ENCODE assay signal across 10 mouse cellular contexts in the genomic region with DNA sequence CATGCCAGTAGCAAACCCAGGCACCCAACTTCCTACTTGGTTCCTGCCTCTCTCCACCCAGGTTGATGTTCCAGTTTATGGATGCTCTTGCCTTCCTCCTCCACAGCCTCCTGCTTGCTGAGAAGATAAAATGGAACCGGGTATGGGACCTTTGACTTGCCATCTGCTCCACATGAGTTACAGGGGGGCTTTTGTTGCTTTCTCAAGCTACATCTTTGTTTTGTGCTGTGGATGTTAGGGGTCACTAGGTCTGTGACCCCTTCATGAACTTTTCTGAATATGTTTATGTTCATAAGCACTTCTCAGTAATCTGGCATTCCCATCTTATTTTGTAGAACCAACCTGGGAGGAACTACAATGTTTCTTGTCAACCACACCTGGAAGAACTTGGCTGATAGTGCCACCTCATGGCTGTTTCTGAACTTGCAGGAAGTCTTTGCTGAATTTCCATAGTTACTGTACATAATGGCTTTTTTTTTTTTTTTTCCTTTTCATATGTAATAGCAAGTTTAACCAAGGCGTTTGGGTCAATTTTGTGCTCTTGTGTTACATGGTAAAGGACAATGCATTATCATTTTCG.
DNase-seq lines count a peak whose midpoint lies in the region; ATAC-seq and TF ChIP-seq lines count a peak whose summit lies in the region.
"Had no signal": no experiment of that assay in that cellular context is flagged by ENCODE, and none has a peak within 500 bp of the region (broad histone marks: within the 10 kb centered on the region; RNA-seq: fewer than 3 reads in every experiment).

No protein-coding gene starts in this region.

- H3K4me3 ChIP-seq in hindbrain, embryonic 14.5 days (replicated peaks; ENCODE audit: low read length) = no peak overlapping the region
- no peak overlapping the region for H3K4me3 ChIP-seq in hindbrain, embryonic 13.5 days
- H3K4me3 ChIP-seq in G1E (ENCODE audit: low read depth, low read length) = no peak overlapping the region
- no peak overlapping the region for H3K4me3 ChIP-seq in left cerebral cortex, adult 2 months
- no peak overlapping the region for H3K4me3 ChIP-seq in midbrain, embryonic 13.5 days (replicated peaks)
- H3K4me3 ChIP-seq: embryonic facial prominence, embryonic 13.5 days had no signal

- no peak for ATAC-seq in hindbrain, embryonic 14.5 days (ENCODE audit: low FRiP score)
- ATAC-seq in hindbrain, embryonic 13.5 days (ENCODE audit: low FRiP score) = no peak
- peak; percentile 63; the same call in 1 of the 2 replicates for ATAC-seq in G1E (ENCODE audit: extremely low read depth, insufficient number of reproducible peaks, low FRiP score, poor library complexity, severe bottlenecking)
- ATAC-seq in midbrain, embryonic 13.5 days = no peak

- DNase-seq in hindbrain, embryonic 14.5 days (ENCODE audit: low spot score) = peak; percentile 26
- DNase-seq in G1E (ENCODE audit: low spot score) = peak; percentile 12
- DNase-seq in c-Kit-positive CD71-positive TER-119-positive erythroid progenitor cells, embryonic 14.5 days (ENCODE audit: low spot score) = peak; percentile 40
- DNase-seq in induced T-regulatory cell, adult 2 months (ENCODE audit: low read depth) = peak; percentile 59
- DNase-seq in left cerebral cortex, adult 2 months (ENCODE audit: extremely low spot score in 1 of 2, low spot score in 2 of 2) = peak; percentile 18 to 42
- peak; percentile 24 for DNase-seq in right cerebral cortex, adult 18-20 months

- no peaks in the 10 kb centered on the region for H3K9me3 ChIP-seq in hindbrain, embryonic 14.5 days (ENCODE audit: control insufficient read depth, low read length)
- H3K9me3 ChIP-seq in hindbrain, embryonic 13.5 days = no peaks in the 10 kb centered on the region
- no peaks in the 10 kb centered on the region for H3K9me3 ChIP-seq in G1E (replicated peaks)
- H3K9me3 ChIP-seq in midbrain, embryonic 13.5 days = peaks cover 7% of the 10 kb centered on the region

- no peaks in the 10 kb centered on the region for H3K36me3 ChIP-seq in hindbrain, embryonic 14.5 days (replicated peaks; ENCODE audit: control insufficient read depth, insufficient read depth)
- no peaks in the 10 kb centered on the region for H3K36me3 ChIP-seq in hindbrain, embryonic 13.5 days
- H3K36me3 ChIP-seq in G1E (replicated peaks) = no peaks in the 10 kb centered on the region
- no peaks in the 10 kb centered on the region for H3K36me3 ChIP-seq in midbrain, embryonic 13.5 days
- H3K36me3 ChIP-seq: embryonic facial prominence, embryonic 13.5 days had no signal

- no peaks in the 10 kb centered on the region for H3K4me1 ChIP-seq in hindbrain, embryonic 14.5 days (replicated peaks; ENCODE audit: control insufficient read depth, insufficient read depth, low read length)
- H3K4me1 ChIP-seq in hindbrain, embryonic 13.5 days (replicated peaks) = no peaks in the 10 kb centered on the region
- no peaks in the 10 kb centered on the region for H3K4me1 ChIP-seq in G1E (ENCODE audit: insufficient read depth, low read depth, low read length)
- H3K4me1 ChIP-seq in midbrain, embryonic 13.5 days (replicated peaks) = no peaks in the 10 kb centered on the region
- H3K4me1 ChIP-seq: embryonic facial prominence, embryonic 13.5 days had no signal

- no peak overlapping the region for H3K27ac ChIP-seq in hindbrain, embryonic 14.5 days
- H3K27ac ChIP-seq in hindbrain, embryonic 13.5 days = no peak overlapping the region
- no peak overlapping the region for H3K27ac ChIP-seq in left cerebral cortex, adult 2 months
- H3K27ac ChIP-seq in midbrain, embryonic 13.5 days = no peak overlapping the region
- H3K27ac ChIP-seq: embryonic facial prominence, embryonic 13.5 days; macrophage had no signal

- no peak overlapping the region for H3K4me2 ChIP-seq in hindbrain, embryonic 14.5 days (replicated peaks)
- H3K4me2 ChIP-seq in hindbrain, embryonic 13.5 days = no peak overlapping the region
- H3K4me2 ChIP-seq in midbrain, embryonic 13.5 days (replicated peaks) = no peak overlapping the region
- H3K4me2 ChIP-seq: embryonic facial prominence, embryonic 13.5 days had no signal

- intact Hi-C loops in left cerebral cortex, adult 2 months (cut with DNase I) = no loop called here

- H3K27me3 ChIP-seq in hindbrain, embryonic 14.5 days (ENCODE audit: control insufficient read depth, insufficient read depth, low read length) = no peaks in the 10 kb centered on the region
- H3K27me3 ChIP-seq in hindbrain, embryonic 13.5 days = no peaks in the 10 kb centered on the region
- H3K27me3 ChIP-seq in G1E (ENCODE audit: insufficient read depth, low read length) = no peaks in the 10 kb centered on the region
- H3K27me3 ChIP-seq in midbrain, embryonic 13.5 days = no peaks in the 10 kb centered on the region
- H3K27me3 ChIP-seq: embryonic facial prominence, embryonic 13.5 days had no signal

- no peak for TF ChIP-seq CTCF in G1E (IDR thresholded peaks at IDR 0.05; ENCODE audit: low read depth, low read length)
- TF ChIP-seq CTCF in left cerebral cortex, adult 2 months (IDR thresholded peaks at IDR 0.05) = peak; percentile 31

- WGBS in hindbrain, embryonic 14.5 days = 41% methylated on average over 3 of the region's 3 CpGs
- WGBS in hindbrain, embryonic 13.5 days = 36% methylated on average over 3 of the region's 3 CpGs
- WGBS in midbrain, embryonic 13.5 days = 48% methylated on average over 3 of the region's 3 CpGs

- no peak overlapping the region for H3K9ac ChIP-seq in hindbrain, embryonic 14.5 days
- H3K9ac ChIP-seq in hindbrain, embryonic 13.5 days = no peak overlapping the region
- no peak overlapping the region for H3K9ac ChIP-seq in midbrain, embryonic 13.5 days (replicated peaks)
- H3K9ac ChIP-seq: embryonic facial prominence, embryonic 13.5 days had no signal
